Mouse (Mus musculus): Measurements from ENCODE around the gene Rbak. TPM values are rescaled to one million over a fixed set of nuclear protein-coding genes. Genes with fewer than 3 reads are reported as not detected.
A peak's percentile ranks its signal among the peaks of the same experiment; 100 is the strongest.
"Not testable (repeated sequence)": the region's sequence is repeated elsewhere in the genome, so short reads cannot be mapped to it uniquely, and the experiment has no call there.

Rbak gene
- polyA plus RNA-seq (2016; fragmentation: Nextera tagmentation; extraction: Ambion mirVana) = 19.3 TPM in 2 replicates

- peak within 1 kb of the TSS; percentile 86 for H3K4me3 ChIP-seq
- under 1% methylated on average over 58 of the region's 58 CpGs for WGBS
- peaks cover 30% of the 10 kb centered on the region for H3K36me3 ChIP-seq
- peak; percentile 96 for ATAC-seq (ENCODE audit: insufficient number of reproducible peaks, insufficient read depth, low FRiP score, low TSS enrichment)
- peak within 1 kb of the TSS; percentile 80 for H3K27ac ChIP-seq
- H3K27me3 ChIP-seq = no peaks in the 10 kb centered on the region
- peaks cover 12% of the 10 kb centered on the region for H3K4me1 ChIP-seq
- H3K9me3 ChIP-seq = 0 out of 2 replicates have a peak, but pooled peaks cover 3% of the 10 kb centered on the region
- H3K4me2 ChIP-seq (replicated peaks) = peak within 1 kb of the TSS; percentile 93
- H3K9ac ChIP-seq = peak within 1 kb of the TSS; percentile 90
Measured at GRCm38 (mm10) chr5:143180255-143181076, at the start of gene Rbak, which contains the start of gene Spdye4b. TSS of gene Rbak (minus strand) at chr5:143180775. TSS of gene Spdye4b (plus strand) at chr5:143181017.

GRCm38 (mm10) chr5:143226790-143227189 is 46.2 kb upstream of the Rbak start, which contains the start of gene Spdye4a:
TSS of gene Spdye4a (minus strand) at chr5:143226890.
- Histone ChIP-seq H3K27ac (no peak within 1 kb of the TSS), H3K9me3 (no peaks in the 10 kb centered on the region; the same call in 1 of the 2 replicates), H3K9ac (no peak within 1 kb of the TSS), H3K4me2 (replicated peaks) (no peak within 1 kb of the TSS), H3K4me3 (no peak within 1 kb of the TSS), H3K27me3 (no peaks in the 10 kb centered on the region), H3K4me1 (no peaks in the 10 kb centered on the region), H3K36me3 (no peaks in the 10 kb centered on the region)
- 83% methylated on average over 3 of the region's 3 CpGs for WGBS
- no peak for ATAC-seq (ENCODE audit: insufficient number of reproducible peaks, insufficient read depth, low FRiP score, low TSS enrichment)

- ATAC-seq (ENCODE audit: insufficient number of reproducible peaks, insufficient read depth, low FRiP score, low TSS enrichment) = no peak
- H3K27me3 ChIP-seq = no peaks in the 10 kb centered on the region
- no peak overlapping the region for H3K4me3 ChIP-seq
- no peaks in the 10 kb centered on the region for H3K36me3 ChIP-seq
- H3K9ac ChIP-seq = no peak overlapping the region
- 77% methylated on average over 1 of the region's 1 CpGs for WGBS
- no peaks in the 10 kb centered on the region for H3K9me3 ChIP-seq
- H3K4me2 ChIP-seq (replicated peaks) = no peak overlapping the region
- no peak overlapping the region for H3K27ac ChIP-seq
- no peaks in the 10 kb centered on the region for H3K4me1 ChIP-seq
Measured at GRCm38 (mm10) chr5:143222287-143222686, 41.7 kb upstream of the Rbak start.

- H3K27ac ChIP-seq = no peak overlapping the region
- H3K36me3 ChIP-seq = no peaks in the 10 kb centered on the region
- no peaks in the 10 kb centered on the region for H3K4me1 ChIP-seq
- no peak for ATAC-seq (ENCODE audit: insufficient number of reproducible peaks, insufficient read depth, low FRiP score, low TSS enrichment)
- H3K4me2 ChIP-seq (replicated peaks) = no peak overlapping the region
- no peak overlapping the region for H3K4me3 ChIP-seq
- no peak overlapping the region for H3K9ac ChIP-seq
- H3K27me3 ChIP-seq = no peaks in the 10 kb centered on the region
- 74% methylated on average over 5 of the region's 5 CpGs for WGBS
- H3K9me3 ChIP-seq = no peaks in the 10 kb centered on the region
Measured at GRCm38 (mm10) chr5:143220996-143221395, 40.4 kb upstream of the Rbak start.

- Histone ChIP-seq H3K4me3 (no peak overlapping the region), H3K36me3 (no peaks in the 10 kb centered on the region), H3K27ac (no peak overlapping the region), H3K4me2 (replicated peaks) (no peak overlapping the region), H3K4me1 (no peaks in the 10 kb centered on the region), H3K9ac (no peak overlapping the region), H3K27me3 (no peaks in the 10 kb centered on the region), H3K9me3 (no peaks in the 10 kb centered on the region)
- no peak for ATAC-seq (ENCODE audit: insufficient number of reproducible peaks, insufficient read depth, low FRiP score, low TSS enrichment)
- 87% methylated on average over 2 of the region's 2 CpGs for WGBS
Measured at GRCm38 (mm10) chr5:143213832-143214231, 33.3 kb upstream of the Rbak start.

- Histone ChIP-seq H3K4me3 (no peak overlapping the region), H3K27ac (no peak overlapping the region), H3K9me3 (no peaks in the 10 kb centered on the region), H3K4me1 (no peaks in the 10 kb centered on the region), H3K36me3 (no peaks in the 10 kb centered on the region), H3K9ac (no peak overlapping the region), H3K27me3 (no peaks in the 10 kb centered on the region), H3K4me2 (replicated peaks) (no peak overlapping the region)
- 79% methylated on average over 3 of the region's 3 CpGs for WGBS
- no peak for ATAC-seq (ENCODE audit: insufficient number of reproducible peaks, insufficient read depth, low FRiP score, low TSS enrichment)
Measured at GRCm38 (mm10) chr5:143205015-143205414, 24.4 kb upstream of the Rbak start.

- Histone ChIP-seq H3K36me3 (no peaks in the 10 kb centered on the region), H3K9me3 (no peaks in the 10 kb centered on the region), H3K4me1 (no peaks in the 10 kb centered on the region), H3K27ac (no peak overlapping the region), H3K27me3 (no peaks in the 10 kb centered on the region), H3K4me2 (replicated peaks) (no peak overlapping the region), H3K4me3 (no peak overlapping the region), H3K9ac (no peak overlapping the region)
- 79% methylated on average over 4 of the region's 4 CpGs for WGBS
- ATAC-seq (ENCODE audit: insufficient number of reproducible peaks, insufficient read depth, low FRiP score, low TSS enrichment) = no peak
Measured at GRCm38 (mm10) chr5:143196506-143196905, 15.9 kb upstream of the Rbak start.

GRCm38 (mm10) chr5:143195166-143195565 is 14.6 kb upstream of the Rbak start:
- no peak for ATAC-seq (ENCODE audit: insufficient number of reproducible peaks, insufficient read depth, low FRiP score, low TSS enrichment)
- Histone ChIP-seq H3K9ac (no peak overlapping the region), H3K27ac (no peak overlapping the region), H3K27me3 (no peaks in the 10 kb centered on the region), H3K9me3 (no peaks in the 10 kb centered on the region), H3K4me1 (no peaks in the 10 kb centered on the region), H3K36me3 (no peaks in the 10 kb centered on the region), H3K4me3 (no peak overlapping the region), H3K4me2 (replicated peaks) (no peak overlapping the region)
- WGBS = 75% methylated on average over 2 of the region's 2 CpGs

- ATAC-seq (ENCODE audit: insufficient number of reproducible peaks, insufficient read depth, low FRiP score, low TSS enrichment); H3K9me3 ChIP-seq; H3K4me1 ChIP-seq; H3K36me3 ChIP-seq; H3K4me3 ChIP-seq; H3K9ac ChIP-seq; H3K27me3 ChIP-seq; H3K4me2 ChIP-seq (replicated peaks); H3K27ac ChIP-seq: not testable (repeated sequence)
- WGBS = 73% methylated on average over 8 of the region's 8 CpGs
Measured at GRCm38 (mm10) chr5:143194747-143195146, 14.2 kb upstream of the Rbak start.

- Histone ChIP-seq H3K27me3 (no peaks in the 10 kb centered on the region), H3K27ac (no peak overlapping the region), H3K4me2 (replicated peaks) (no peak overlapping the region), H3K4me3 (no peak overlapping the region), H3K9ac (no peak overlapping the region), H3K9me3 (no peaks in the 10 kb centered on the region), H3K4me1 (no peaks in the 10 kb centered on the region), H3K36me3 (no peaks in the 10 kb centered on the region)
- 92% methylated on average over 8 of the region's 8 CpGs for WGBS
- ATAC-seq (ENCODE audit: insufficient number of reproducible peaks, insufficient read depth, low FRiP score, low TSS enrichment) = no peak
Measured at GRCm38 (mm10) chr5:143192806-143193205, 12.2 kb upstream of the Rbak start.

- H3K9me3 ChIP-seq = not testable (repeated sequence)
- WGBS = 82% methylated on average over 1 of the region's 1 CpGs
Measured at GRCm38 (mm10) chr5:143188014-143188413, 7.4 kb upstream of the Rbak start.

GRCm38 (mm10) chr5:143179179-143179578 is 1.4 kb downstream of the Rbak start:
- Histone ChIP-seq H3K9ac (peak overlapping the region; percentile 90; the same call in 1 of the 2 replicates), H3K4me1 (peaks cover 12% of the 10 kb centered on the region), H3K27ac (no peak overlapping the region), H3K4me2 (replicated peaks) (peak overlapping the region; percentile 93), H3K9me3 (0 out of 2 replicates have a peak, but pooled peaks cover 3% of the 10 kb centered on the region), H3K36me3 (peaks cover 42% of the 10 kb centered on the region), H3K27me3 (no peaks in the 10 kb centered on the region), H3K4me3 (peak overlapping the region; percentile 86)
- 38% methylated on average over 6 of the region's 6 CpGs for WGBS
- no peak for ATAC-seq (ENCODE audit: insufficient number of reproducible peaks, insufficient read depth, low FRiP score, low TSS enrichment)

More at GRCm38 (mm10) chr5:143188014-143188413, 7.4 kb upstream of the Rbak start:
- H3K4me2 ChIP-seq (replicated peaks); H3K36me3 ChIP-seq; H3K4me3 ChIP-seq; H3K27ac ChIP-seq; ATAC-seq (ENCODE audit: insufficient number of reproducible peaks, insufficient read depth, low FRiP score, low TSS enrichment); H3K4me1 ChIP-seq; H3K27me3 ChIP-seq; H3K9ac ChIP-seq: not testable (repeated sequence)
